Mouse (Mus musculus) megakaryocyte-erythroid progenitor cell, adult 5 weeks (primary cell): ENCODE data around the gene Glp1r. TPM values are rescaled to one million over a fixed set of nuclear protein-coding genes. Genes with fewer than 3 reads are reported as not detected.

Experiments
- polyA plus RNA-seq: library from polyadenylated mRNA; stranded (reverse); fragments of >175 nt; gene quantifications from 2 replicates; pipeline ENCODE4 v1.2.3, GENCODE M21; 2012

Gene Glp1r
- polyA plus RNA-seq: not detected in 2 replicates

GRCm38 (mm10) chr17:30901627-30902026, at the start of gene Glp1r:
Gene Glp1r, plus strand, starts transcription at chr17:30901817.

GRCm38 (mm10) chr17:30954340-30954739, 52.7 kb downstream of the Glp1r start, which contains the start of gene Umodl1:
Gene Umodl1, plus strand, starts transcription at chr17:30954640.

Other genes starting within 250 kb of the Glp1r start
- gene Umodl1, start 52.8 kb downstream of the Glp1r start, polyA plus RNA-seq: not detected in 2 replicates
- 6.3 and 6.9 TPM in 2 replicates for gene Abcg1, start 155.9 kb downstream of the Glp1r start, polyA plus RNA-seq
- not detected in 2 replicates for gene Tff3, start 227.8 kb downstream of the Glp1r start, polyA plus RNA-seq
- gene Tff2, start 242.5 kb downstream of the Glp1r start, polyA plus RNA-seq: not detected in 2 replicates